Mouse (Mus musculus) embryonic facial prominence, embryonic 15.5 days (tissue): Measurements from ENCODE around the gene 6430548M08Rik. TPM values are rescaled to one million over a fixed set of nuclear protein-coding genes. Genes with fewer than 3 reads are reported as not detected.
A peak's percentile ranks its signal among the peaks of the same experiment; 100 is the strongest.

Experiments used
- ATAC-seq: fragments of 200-750 bp; cut with Nextera tagmentation; 2 replicates; pipeline ENCODE4 v1.8.0; 2017; ENCODE audit warnings: low read depth, moderate TSS enrichment; ENCODE audit not compliant: insufficient number of reproducible peaks, low FRiP score, low TSS enrichment
- H3K27ac ChIP-seq: fragments of 300-500 bp; sonication (generic); replicated peaks from 2 replicates; pipeline ENCODE4 v1.5.1; 2015; ENCODE audit warnings: mild to moderate bottlenecking, inconsistent platforms
- H3K27me3 ChIP-seq: fragments of 300-500 bp; sonication (generic); 2 replicates; pipeline ENCODE4 v1.6.1; 2015; ENCODE audit warnings: inconsistent platforms
- H3K36me3 ChIP-seq: fragments of 300-500 bp; sonication (generic); 2 replicates; pipeline ENCODE4 v1.6.1; 2015; ENCODE audit warnings: mild to moderate bottlenecking, inconsistent platforms
- H3K4me1 ChIP-seq: fragments of 300-500 bp; sonication (generic); 2 replicates; pipeline ENCODE4 v1.6.1; 2015; ENCODE audit warnings: inconsistent platforms
- H3K4me2 ChIP-seq: fragments of 300-500 bp; sonication (generic); replicated peaks from 2 replicates; pipeline ENCODE4 v1.6.1; 2015; ENCODE audit warnings: mild to moderate bottlenecking, inconsistent platforms
- H3K4me3 ChIP-seq: fragments of 300-500 bp; sonication (generic); replicated peaks from 2 replicates; pipeline ENCODE4 v1.5.1; 2015; ENCODE audit warnings: mild to moderate bottlenecking, inconsistent platforms
- H3K9ac ChIP-seq: fragments of 300-500 bp; sonication (generic); 2 replicates; pipeline ENCODE4 v1.6.1; 2015; ENCODE audit warnings: inconsistent platforms
- H3K9me3 ChIP-seq: fragments of 300-500 bp; sonication (generic); replicated peaks from 2 replicates; pipeline ENCODE4 v1.6.1; 2016; ENCODE audit warnings: inconsistent platforms
- WGBS: fragments of 180-500 bp; shearing (Covaris S2); methylation state at CpG from one replicate; pipeline ENCODE4 v1.1.7; 2015; 5-methylcytosine and 5-hydroxymethylcytosine counted together
- polyA plus RNA-seq: library from polyadenylated mRNA; unstranded; fragments of >200 nt; fragmentation: Nextera tagmentation; extraction: Ambion mirVana; gene quantifications from 2 replicates; pipeline ENCODE4 v1.2.1, GENCODE M21; 2015

6430548M08Rik gene
- polyA plus RNA-seq, 1 experiment from 2014 or later = 8.5 TPM

GRCm38 (mm10) chr8:120144652-120145301, 30.8 kb downstream of the 6430548M08Rik start:
- Histone ChIP-seq H3K27ac (no peak overlapping the region), H3K36me3 (no peaks in the 10 kb centered on the region), H3K4me2 (no peak overlapping the region), H3K9me3 (no peaks in the 10 kb centered on the region), H3K9ac (no peak overlapping the region), H3K27me3 (no peaks in the 10 kb centered on the region), H3K4me1 (no peaks in the 10 kb centered on the region), H3K4me3 (no peak overlapping the region)
- 57% methylated on average over 12 of the region's 12 CpGs for WGBS
- no peak for ATAC-seq

GRCm38 (mm10) chr8:120146051-120146450, 32.1 kb downstream of the 6430548M08Rik start:
- no peak overlapping the region for H3K4me3 ChIP-seq
- no peak overlapping the region for H3K4me2 ChIP-seq
- no peak overlapping the region for H3K9ac ChIP-seq
- peaks cover 3% of the 10 kb centered on the region; the same call in 1 of the 2 replicates for H3K4me1 ChIP-seq
- WGBS = 77% methylated on average over 1 of the region's 1 CpGs
- H3K27ac ChIP-seq = no peak overlapping the region
- H3K36me3 ChIP-seq = no peaks in the 10 kb centered on the region
- ATAC-seq = no peak
- no peaks in the 10 kb centered on the region for H3K9me3 ChIP-seq
- no peaks in the 10 kb centered on the region for H3K27me3 ChIP-seq

GRCm38 (mm10) chr8:120150028-120150427, 36.1 kb downstream of the 6430548M08Rik start:
- Histone ChIP-seq H3K27me3 (no peaks in the 10 kb centered on the region), H3K9me3 (no peaks in the 10 kb centered on the region), H3K27ac (no peak overlapping the region), H3K4me1 (peaks cover 25% of the 10 kb centered on the region), H3K9ac (no peak overlapping the region), H3K36me3 (no peaks in the 10 kb centered on the region), H3K4me2 (no peak overlapping the region), H3K4me3 (no peak overlapping the region)
- WGBS = 71% methylated on average over 12 of the region's 12 CpGs
- ATAC-seq = no peak

- Histone ChIP-seq H3K27ac (no peak overlapping the region), H3K4me1 (peaks cover 25% of the 10 kb centered on the region), H3K9ac (no peak overlapping the region), H3K36me3 (no peaks in the 10 kb centered on the region), H3K4me2 (no peak overlapping the region), H3K27me3 (no peaks in the 10 kb centered on the region), H3K4me3 (no peak overlapping the region), H3K9me3 (no peaks in the 10 kb centered on the region)
- ATAC-seq = no peak
- WGBS = 45% methylated on average over 9 of the region's 9 CpGs
Measured at GRCm38 (mm10) chr8:120151151-120151550, 37.2 kb downstream of the 6430548M08Rik start.

- H3K4me1 ChIP-seq = peaks cover 25% of the 10 kb centered on the region
- H3K9me3 ChIP-seq = no peaks in the 10 kb centered on the region
- peak overlapping the region; percentile 49 for H3K27ac ChIP-seq
- H3K36me3 ChIP-seq = no peaks in the 10 kb centered on the region
- no peak for ATAC-seq
- H3K4me3 ChIP-seq = no peak overlapping the region
- H3K4me2 ChIP-seq = no peak overlapping the region
- H3K9ac ChIP-seq = no peak overlapping the region
- WGBS = 45% methylated on average over 7 of the region's 7 CpGs
- no peaks in the 10 kb centered on the region for H3K27me3 ChIP-seq
Measured at GRCm38 (mm10) chr8:120152636-120153035, 38.7 kb downstream of the 6430548M08Rik start.

- no peak overlapping the region for H3K27ac ChIP-seq
Measured at GRCm38 (mm10) chr8:120160366-120160765, 46.4 kb downstream of the 6430548M08Rik start.

GRCm38 (mm10) chr8:120161658-120162403, 47.9 kb downstream of the 6430548M08Rik start:
- Histone ChIP-seq H3K27ac (no peak overlapping the region), H3K36me3 (no peaks in the 10 kb centered on the region), H3K9me3 (no peaks in the 10 kb centered on the region), H3K4me3 (no peak overlapping the region), H3K9ac (no peak overlapping the region), H3K4me2 (no peak overlapping the region), H3K27me3 (no peaks in the 10 kb centered on the region), H3K4me1 (peaks cover 12% of the 10 kb centered on the region; the same call in 1 of the 2 replicates)
- no peak for ATAC-seq
- WGBS = 73% methylated on average over 16 of the region's 16 CpGs

More at GRCm38 (mm10) chr8:120160366-120160765, 46.4 kb downstream of the 6430548M08Rik start:
- no peak for ATAC-seq
- H3K4me1 ChIP-seq = peaks cover 12% of the 10 kb centered on the region; the same call in 1 of the 2 replicates
- no peaks in the 10 kb centered on the region for H3K9me3 ChIP-seq
- H3K9ac ChIP-seq = no peak overlapping the region
- no peak overlapping the region for H3K4me2 ChIP-seq
- 72% methylated on average over 8 of the region's 8 CpGs for whole genome bisulfite sequencing
- H3K27me3 ChIP-seq = no peaks in the 10 kb centered on the region
- H3K4me3 ChIP-seq = no peak overlapping the region
- H3K36me3 ChIP-seq = no peaks in the 10 kb centered on the region

GRCm38 (mm10) chr8:120162404-120162752, 48.4 kb downstream of the 6430548M08Rik start:
- no peaks in the 10 kb centered on the region for H3K36me3 ChIP-seq
- H3K9ac ChIP-seq = no peak overlapping the region
- H3K27ac ChIP-seq = no peak overlapping the region
- WGBS = 85% methylated on average over 5 of the region's 5 CpGs
- H3K4me2 ChIP-seq = no peak overlapping the region
- no peak overlapping the region for H3K4me3 ChIP-seq
- H3K4me1 ChIP-seq = peaks cover 12% of the 10 kb centered on the region; the same call in 1 of the 2 replicates
- H3K27me3 ChIP-seq = no peaks in the 10 kb centered on the region
- no peak for ATAC-seq
- H3K9me3 ChIP-seq = no peaks in the 10 kb centered on the region

GRCm38 (mm10) chr8:120163376-120163775, 49.4 kb downstream of the 6430548M08Rik start:
- ATAC-seq = no peak
- Histone ChIP-seq H3K4me1 (peaks cover 19% of the 10 kb centered on the region; the same call in 1 of the 2 replicates), H3K27ac (no peak overlapping the region), H3K4me2 (no peak overlapping the region), H3K4me3 (no peak overlapping the region), H3K9me3 (no peaks in the 10 kb centered on the region), H3K9ac (no peak overlapping the region), H3K27me3 (no peaks in the 10 kb centered on the region), H3K36me3 (no peaks in the 10 kb centered on the region)
- WGBS = 70% methylated on average over 8 of the region's 8 CpGs

GRCm38 (mm10) chr8:120164026-120164425, 50.1 kb downstream of the 6430548M08Rik start:
- peaks cover 19% of the 10 kb centered on the region; the same call in 1 of the 2 replicates for H3K4me1 ChIP-seq
- no peaks in the 10 kb centered on the region for H3K36me3 ChIP-seq
- H3K9ac ChIP-seq = no peak overlapping the region
- 0 out of 2 replicates have a peak, but pooled peaks cover 2% of the 10 kb centered on the region for H3K27me3 ChIP-seq
- WGBS = 86% methylated on average over 5 of the region's 5 CpGs
- no peak for ATAC-seq
- no peak overlapping the region for H3K27ac ChIP-seq
- H3K9me3 ChIP-seq = no peaks in the 10 kb centered on the region
- H3K4me3 ChIP-seq = no peak overlapping the region
- H3K4me2 ChIP-seq = no peak overlapping the region

GRCm38 (mm10) chr8:120167136-120167535, 53.2 kb downstream of the 6430548M08Rik start:
- Histone ChIP-seq H3K4me1 (peaks cover 14% of the 10 kb centered on the region; the same call in 1 of the 2 replicates), H3K4me3 (no peak overlapping the region), H3K4me2 (no peak overlapping the region), H3K9ac (no peak overlapping the region), H3K27me3 (0 out of 2 replicates have a peak, but pooled peaks cover 7% of the 10 kb centered on the region), H3K9me3 (no peaks in the 10 kb centered on the region), H3K27ac (no peak overlapping the region), H3K36me3 (no peaks in the 10 kb centered on the region)
- no peak for ATAC-seq
- WGBS = 85% methylated on average over 8 of the region's 8 CpGs
